Mouse (Mus musculus): ENCODE measurements around the gene Podn.

DNA sequence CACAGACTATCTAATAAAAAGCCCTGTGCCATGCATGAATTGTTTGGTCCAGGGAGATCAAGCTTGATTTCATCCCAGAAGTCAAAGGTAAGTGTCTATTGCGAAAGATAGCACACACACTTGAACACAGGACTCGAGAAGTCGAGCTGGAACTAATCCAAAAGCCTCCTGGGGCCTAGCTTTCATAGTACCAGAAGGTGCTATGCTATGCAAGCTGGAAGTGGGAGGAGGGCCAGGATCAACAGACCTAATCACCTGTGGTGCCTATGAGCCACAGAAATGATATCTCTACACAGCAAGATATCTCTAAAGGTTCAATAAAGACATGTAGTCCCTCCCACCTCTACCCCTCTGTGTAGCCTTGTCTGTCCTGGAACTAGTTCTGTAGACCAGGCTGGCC is 24.2 kb downstream of the Podn start:
- TF ChIP-seq CTCF (IDR thresholded peaks at IDR 0.05; ENCODE audit: control insufficient read depth, insufficient read depth, insufficient read length) (no peak), MAX (IDR thresholded peaks at IDR 0.05) (no peak), MYOD1 (IDR thresholded peaks at IDR 0.05; ENCODE audit: control insufficient read depth, insufficient read length, low read depth) (no peak), CEBPB (IDR thresholded peaks at IDR 0.05; ENCODE audit: low read depth) (no peak), USF1 (IDR thresholded peaks at IDR 0.05; ENCODE audit: low read depth) (no peak)
